Mouse (Mus musculus) layer of hippocampus, adult 2 months (tissue): ENCODE measurements around the gene Gm3043. TPM values are rescaled to one million over a fixed set of nuclear protein-coding genes. Genes with fewer than 3 reads are reported as not detected.
"Not testable (repeated sequence)": the region's sequence is repeated elsewhere in the genome, so short reads cannot be mapped to it uniquely, and the experiment has no call there.

Experiments
- DNase-seq, 2 experiments: peaks; one replicate each; pipeline ENCODE4 v3.0.0; 2022; ENCODE audit warnings: low spot score in 2 of 2
- H3K27ac ChIP-seq: fragments of 200-600 bp; 2 replicates; pipeline ENCODE4 v1.8.1; 2022
- H3K4me3 ChIP-seq: fragments of 200-600 bp; 2 replicates; pipeline ENCODE4 v1.8.1; 2022; ENCODE audit warnings: mild to moderate bottlenecking
- long read RNA-seq, 2 experiments: library from polyadenylated mRNA; stranded (forward); transcript quantifications; one replicate each; pipeline ENCODE4 v2.0.0; 2021; ENCODE audit warnings: borderline mapping rate in 2 of 2
- total RNA-seq, 2 experiments: library from RNA; stranded (reverse); gene quantifications; 2 replicates each; pipeline ENCODE4 v1.2.3; 2021

Gm3043 gene
- not detected for total RNA-seq
- long read RNA-seq, experiment 1, result 0 reads
- long read RNA-seq, experiment 2, result 0 reads

- not testable (repeated sequence) for DNase-seq, H3K27ac ChIP-seq, H3K4me3 ChIP-seq
Measured at GRCm38 (mm10) chr14:3688483-3688882, at the start of gene Gm3043. Gene Gm3043, plus strand, starts transcription at chr14:3688783.

DNA sequence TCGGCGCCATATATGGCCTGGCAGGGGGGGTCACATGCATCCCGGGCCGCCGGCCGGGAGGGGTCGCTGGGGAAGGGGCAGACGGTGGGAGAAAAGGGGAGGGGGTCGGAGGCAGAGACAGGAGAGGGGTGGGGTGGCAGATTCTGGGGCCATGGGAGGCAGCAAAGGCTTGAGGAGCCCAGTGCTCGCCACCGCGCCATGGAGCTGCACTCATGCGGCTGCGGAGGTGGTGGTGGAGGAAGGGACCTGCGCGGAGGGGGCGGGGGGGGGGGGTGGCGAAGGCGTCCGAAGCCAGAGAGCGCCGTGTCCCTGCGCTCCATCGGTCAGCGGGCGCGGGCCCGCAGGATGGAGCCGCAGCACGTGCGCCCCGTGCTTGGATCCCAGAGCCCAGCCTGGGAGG lies 36.9 kb upstream of the Gm3043 start, which contains the start of gene Gm3020:
Gene Gm3020 (plus strand): TSS at position 301 of the 400 bp plus-strand sequence.
- not testable (repeated sequence) for DNase-seq, H3K4me3 ChIP-seq, H3K27ac ChIP-seq

Other genes with a start within 250 kb of the Gm3043 start
- not detected for gene Gm10408, start 239.4 kb upstream of the Gm3043 start, total RNA-seq
- gene Gm3012, start 54.3 kb upstream of the Gm3043 start, total RNA-seq, result not detected
- 1 to 10 TPM; 3.6 to 4.0 TPM for gene Gm3020, start 36.8 kb upstream of the Gm3043 start, total RNA-seq
- 1 to 10 TPM in 1 of 2 experiments, under 1 TPM in 1; 0.86 to 1.8 TPM for gene Gm3002, start 121.3 kb downstream of the Gm3043 start, total RNA-seq
- gene Gm3033, start 157.5 kb downstream of the Gm3043 start, total RNA-seq, result not detected
- gene Gm2916, start 195.4 kb downstream of the Gm3043 start, total RNA-seq, result not detected
- gene Gm3029, start 243.0 kb downstream of the Gm3043 start, total RNA-seq, result not detected